Mouse (Mus musculus): ENCODE measurements around the gene Spata1. TPM values are rescaled to one million over a fixed set of nuclear protein-coding genes. Genes with fewer than 3 reads are reported as not detected.
A peak's percentile ranks its signal among the peaks of the same experiment; 100 is the strongest.

The Spata1 gene
- total and polyA plus RNA-seq, 2 experiments, result 0.21 to 5.1 TPM

DNA sequence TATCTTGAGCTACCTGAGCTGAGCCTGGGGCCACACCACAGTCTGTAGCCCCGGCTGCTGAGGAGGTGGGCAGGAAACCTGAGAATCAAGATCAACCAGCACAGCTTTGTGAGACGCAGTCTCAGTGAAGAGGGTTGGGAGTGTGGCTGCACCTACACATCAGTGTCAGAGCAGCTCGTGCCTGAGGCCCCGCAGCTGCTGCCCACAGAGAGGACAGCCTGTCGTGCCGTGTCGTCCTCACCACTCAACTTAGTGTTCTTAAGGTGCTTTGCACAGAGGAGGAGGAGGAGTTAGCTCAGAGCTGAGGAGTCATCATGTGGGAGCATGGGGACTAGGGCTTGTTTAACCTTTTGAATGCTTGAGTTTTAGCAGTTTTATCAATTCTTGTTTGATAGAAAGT lies 73.7 kb downstream of the Spata1 start:
- Histone ChIP-seq H3K9ac (ENCODE audit: low read depth, low read length) (no peak overlapping the region), H3K4me3 (ENCODE audit: insufficient read depth, low read depth, low read length) (no peak overlapping the region), H3K4me1 (ENCODE audit: control insufficient read depth, insufficient read depth, low read length) (no peaks in the 10 kb centered on the region; the same call in 1 of the 2 replicates), H3K27me3 (ENCODE audit: control insufficient read depth, insufficient read depth, low read length) (no peaks in the 10 kb centered on the region), H3K27ac (replicated peaks; ENCODE audit: insufficient read depth, low read depth, low read length) (no peak overlapping the region), H3K36me3 (ENCODE audit: control insufficient read depth, insufficient read depth, low read length) (peaks cover 6% of the 10 kb centered on the region; the same call in 1 of the 2 replicates), H3K79me2 (ENCODE audit: control insufficient read depth, insufficient read depth, low read length) (no peaks in the 10 kb centered on the region)
- TF ChIP-seq POLR2A (IDR thresholded peaks at IDR 0.05; ENCODE audit: extremely low read depth, insufficient read depth, low read length) (no peak), CTCF (IDR thresholded peaks at IDR 0.05; ENCODE audit: low read depth, low read length) (no peak)
- no peak for DNase-seq (ENCODE audit: extremely low read depth, low read depth, low spot score)
- 95% methylated on average over 7 of the region's 7 CpGs for WGBS

DNA sequence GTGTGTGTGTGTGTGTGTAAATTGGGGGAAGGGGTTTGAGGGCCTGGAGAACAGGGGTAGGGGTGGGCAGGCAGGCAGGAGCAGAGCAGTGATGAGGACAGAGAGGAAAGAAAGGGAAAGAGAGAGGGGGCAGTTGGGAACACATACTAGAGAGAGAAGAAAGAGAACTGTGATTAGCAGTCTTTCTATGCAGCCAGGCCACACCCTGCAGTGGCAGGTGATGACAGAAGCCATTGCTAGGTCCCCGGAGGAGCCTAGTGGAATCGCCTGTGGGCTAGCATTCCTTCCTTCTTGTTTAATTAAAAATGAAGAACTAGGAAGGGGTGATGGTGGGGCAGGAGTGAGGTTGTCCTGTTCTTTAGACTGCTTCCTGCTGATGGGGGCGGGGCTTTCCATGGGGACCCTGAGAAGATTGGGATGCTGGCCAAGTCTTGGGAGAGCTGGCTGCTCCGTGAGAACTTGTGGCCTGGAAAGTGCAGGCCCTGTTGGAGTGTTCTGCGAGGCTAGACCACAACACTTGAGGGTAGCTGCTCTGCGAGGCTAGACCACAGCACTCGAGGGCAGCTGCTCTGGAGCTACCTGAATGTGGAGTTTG lies 75.2 kb downstream of the Spata1 start:
- TF ChIP-seq CTCF (IDR thresholded peaks at IDR 0.05; ENCODE audit: low read depth, low read length) (no peak), POLR2A (IDR thresholded peaks at IDR 0.05; ENCODE audit: extremely low read depth, insufficient read depth, low read length) (no peak)
- Histone ChIP-seq H3K79me2 (ENCODE audit: control insufficient read depth, insufficient read depth, low read length) (no peaks in the 10 kb centered on the region), H3K4me1 (ENCODE audit: control insufficient read depth, insufficient read depth, low read length) (no peaks in the 10 kb centered on the region; the same call in 1 of the 2 replicates), H3K9ac (ENCODE audit: low read depth, low read length) (no peak overlapping the region), H3K27ac (replicated peaks; ENCODE audit: insufficient read depth, low read depth, low read length) (no peak overlapping the region), H3K27me3 (ENCODE audit: control insufficient read depth, insufficient read depth, low read length) (no peaks in the 10 kb centered on the region), H3K36me3 (ENCODE audit: control insufficient read depth, insufficient read depth, low read length) (peaks cover 5% of the 10 kb centered on the region; the same call in 1 of the 2 replicates), H3K4me3 (ENCODE audit: insufficient read depth, low read depth, low read length) (no peak overlapping the region)
- 81% methylated on average over 7 of the region's 7 CpGs for WGBS
- DNase-seq (ENCODE audit: extremely low read depth, low read depth, low spot score), result no peak

DNA sequence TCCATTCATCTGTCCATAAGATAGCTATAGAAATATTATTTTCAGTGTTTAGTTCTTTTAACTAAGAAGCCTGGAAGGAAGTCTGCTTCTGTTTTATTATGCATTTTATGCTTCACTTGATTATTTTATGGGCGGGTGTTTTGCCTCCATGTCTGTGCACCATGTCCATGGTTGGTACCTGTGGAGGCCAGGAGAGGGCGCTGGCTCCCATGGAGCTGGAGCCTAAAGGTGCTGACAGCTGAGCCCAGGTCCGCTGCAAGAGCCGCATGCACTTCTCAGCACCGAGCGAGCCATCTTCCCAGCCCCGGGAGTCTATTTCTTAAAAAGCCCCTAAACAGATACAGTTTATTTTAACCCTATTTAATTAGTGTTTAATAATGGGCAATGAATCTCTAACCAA lies 75.8 kb downstream of the Spata1 start:
- peaks cover 3% of the 10 kb centered on the region; the same call in 1 of the 2 replicates for H3K36me3 ChIP-seq (ENCODE audit: control insufficient read depth, insufficient read depth, low read length)
- H3K9ac ChIP-seq (ENCODE audit: low read depth, low read length), result no peak overlapping the region
- no peaks in the 10 kb centered on the region; the same call in 1 of the 2 replicates for H3K4me1 ChIP-seq (ENCODE audit: control insufficient read depth, insufficient read depth, low read length)
- no peak overlapping the region for H3K4me3 ChIP-seq (ENCODE audit: insufficient read depth, low read depth, low read length)
- H3K27me3 ChIP-seq (ENCODE audit: control insufficient read depth, insufficient read depth, low read length), result no peaks in the 10 kb centered on the region
- no peak overlapping the region for H3K27ac ChIP-seq (replicated peaks; ENCODE audit: insufficient read depth, low read depth, low read length)
- no peak for TF ChIP-seq POLR2A (IDR thresholded peaks at IDR 0.05; ENCODE audit: extremely low read depth, insufficient read depth, low read length)
- peak; percentile 71 for TF ChIP-seq CTCF (IDR thresholded peaks at IDR 0.05; ENCODE audit: low read depth, low read length)
- no peaks in the 10 kb centered on the region for H3K79me2 ChIP-seq (ENCODE audit: control insufficient read depth, insufficient read depth, low read length)
- WGBS, result 89% methylated on average over 7 of the region's 7 CpGs
- no peak for DNase-seq (ENCODE audit: extremely low read depth, low read depth, low spot score)

DNA sequence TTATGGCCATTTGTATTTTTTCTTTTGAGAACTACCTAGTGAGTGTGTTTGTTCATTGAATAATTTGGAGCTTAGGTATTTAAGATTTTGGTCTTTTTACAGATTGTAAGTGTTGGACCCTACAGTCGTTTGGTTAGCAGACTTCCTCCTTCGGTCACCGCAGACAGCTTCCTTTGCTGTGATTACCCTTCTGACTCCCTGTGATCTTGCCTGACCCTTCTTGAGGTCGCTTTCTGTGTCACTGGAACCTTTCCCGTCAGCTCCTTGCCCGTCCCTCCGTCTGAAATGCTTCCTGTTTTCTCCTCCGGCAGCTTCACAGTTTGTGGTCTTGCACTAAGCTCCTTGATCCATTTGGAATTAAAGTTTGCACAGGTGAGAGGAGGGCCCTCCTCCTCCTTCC lies 77.8 kb downstream of the Spata1 start:
- no peak for TF ChIP-seq CTCF (IDR thresholded peaks at IDR 0.05; ENCODE audit: low read depth, low read length)
- no peak for TF ChIP-seq POLR2A (IDR thresholded peaks at IDR 0.05; ENCODE audit: extremely low read depth, insufficient read depth, low read length)
- H3K27ac ChIP-seq (replicated peaks; ENCODE audit: insufficient read depth, low read depth, low read length), result peak overlapping the region; percentile 52
- 70% methylated on average over 8 of the region's 8 CpGs for WGBS
- H3K27me3 ChIP-seq (ENCODE audit: control insufficient read depth, insufficient read depth, low read length), result no peaks in the 10 kb centered on the region
- H3K4me1 ChIP-seq (ENCODE audit: control insufficient read depth, insufficient read depth, low read length), result no peaks in the 10 kb centered on the region; the same call in 1 of the 2 replicates
- no peak overlapping the region for H3K9ac ChIP-seq (ENCODE audit: low read depth, low read length)
- H3K4me3 ChIP-seq (ENCODE audit: insufficient read depth, low read depth, low read length), result no peak overlapping the region
- H3K79me2 ChIP-seq (ENCODE audit: control insufficient read depth, insufficient read depth, low read length), result no peaks in the 10 kb centered on the region
- peaks cover 4% of the 10 kb centered on the region; the same call in 1 of the 2 replicates for H3K36me3 ChIP-seq (ENCODE audit: control insufficient read depth, insufficient read depth, low read length)
- DNase-seq (ENCODE audit: extremely low read depth, low read depth, low spot score), result peak; percentile 19

DNA sequence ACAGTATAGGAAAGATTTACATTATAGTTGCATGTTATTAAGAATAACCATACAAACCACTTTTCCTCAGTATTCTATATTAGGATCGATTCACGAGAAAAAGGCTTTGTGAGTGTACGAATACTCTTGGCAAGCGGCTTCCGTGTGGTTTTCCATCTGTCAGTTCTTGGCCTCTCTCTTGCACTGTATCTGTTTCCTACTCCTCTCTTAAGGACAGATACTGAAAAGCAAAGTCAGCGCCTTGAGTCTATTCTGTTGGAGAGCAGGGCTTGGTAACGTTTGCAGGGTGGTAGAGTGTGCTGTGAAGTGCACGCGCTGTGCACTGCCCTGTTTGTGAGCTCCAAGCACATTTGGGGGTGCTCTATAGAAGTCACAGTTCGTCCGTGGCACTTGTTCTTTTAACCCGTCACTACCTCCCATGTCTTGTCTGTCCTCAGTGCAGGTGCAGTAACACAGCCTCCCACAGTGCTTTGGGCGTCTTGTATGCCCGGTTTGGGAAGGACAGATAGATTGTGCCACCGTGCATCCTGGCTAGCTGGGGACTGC lies 79.5 kb downstream of the Spata1 start:
- H3K79me2 ChIP-seq (ENCODE audit: control insufficient read depth, insufficient read depth, low read length), result no peaks in the 10 kb centered on the region
- no peak overlapping the region for H3K4me3 ChIP-seq (ENCODE audit: insufficient read depth, low read depth, low read length)
- WGBS, result 86% methylated on average over 15 of the region's 15 CpGs
- no peaks in the 10 kb centered on the region; the same call in 1 of the 2 replicates for H3K4me1 ChIP-seq (ENCODE audit: control insufficient read depth, insufficient read depth, low read length)
- no peak for DNase-seq (ENCODE audit: extremely low read depth, low read depth, low spot score)
- H3K36me3 ChIP-seq (ENCODE audit: control insufficient read depth, insufficient read depth, low read length), result peaks cover 2% of the 10 kb centered on the region; the same call in 1 of the 2 replicates
- H3K27me3 ChIP-seq (ENCODE audit: control insufficient read depth, insufficient read depth, low read length), result no peaks in the 10 kb centered on the region
- no peak overlapping the region; the same call in 1 of the 2 replicates for H3K27ac ChIP-seq (replicated peaks; ENCODE audit: insufficient read depth, low read depth, low read length)
- no peak overlapping the region for H3K9ac ChIP-seq (ENCODE audit: low read depth, low read length)
- TF ChIP-seq CTCF (IDR thresholded peaks at IDR 0.05; ENCODE audit: low read depth, low read length) (no peak), POLR2A (IDR thresholded peaks at IDR 0.05; ENCODE audit: extremely low read depth, insufficient read depth, low read length) (no peak)

DNA sequence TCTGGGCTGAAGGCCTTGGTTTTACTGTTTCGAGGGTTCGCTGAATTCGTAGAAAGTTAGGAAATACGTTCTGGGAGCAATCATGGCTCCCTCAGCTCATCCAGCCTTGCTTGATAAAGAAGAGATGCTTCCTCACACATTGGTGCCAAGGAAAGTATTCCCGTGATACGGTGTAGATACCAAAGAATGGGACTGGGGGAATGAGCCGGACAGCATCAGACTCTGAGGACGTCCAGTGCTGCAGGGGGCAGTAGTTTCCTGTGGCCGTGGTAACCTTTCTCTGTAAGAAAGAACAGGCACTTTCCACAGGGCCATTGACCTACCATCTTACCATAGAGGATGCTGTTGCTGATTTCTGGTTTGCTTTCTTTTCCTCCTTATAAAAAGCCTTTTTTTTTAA lies 80.0 kb downstream of the Spata1 start:
- Histone ChIP-seq H3K4me3 (ENCODE audit: insufficient read depth, low read depth, low read length) (peak overlapping the region; percentile 13), H3K27ac (replicated peaks; ENCODE audit: insufficient read depth, low read depth, low read length) (peak overlapping the region; percentile 62), H3K4me1 (ENCODE audit: control insufficient read depth, insufficient read depth, low read length) (no peaks in the 10 kb centered on the region; the same call in 1 of the 2 replicates), H3K27me3 (ENCODE audit: control insufficient read depth, insufficient read depth, low read length) (no peaks in the 10 kb centered on the region), H3K79me2 (ENCODE audit: control insufficient read depth, insufficient read depth, low read length) (no peaks in the 10 kb centered on the region), H3K36me3 (ENCODE audit: control insufficient read depth, insufficient read depth, low read length) (peaks cover 2% of the 10 kb centered on the region; the same call in 1 of the 2 replicates), H3K9ac (ENCODE audit: low read depth, low read length) (peak overlapping the region; percentile 18; the same call in 1 of the 2 replicates)
- WGBS, result 82% methylated on average over 9 of the region's 9 CpGs
- TF ChIP-seq CTCF (IDR thresholded peaks at IDR 0.05; ENCODE audit: low read depth, low read length), result peak; percentile 18; the same call in 1 of the 2 replicates
- TF ChIP-seq POLR2A (IDR thresholded peaks at IDR 0.05; ENCODE audit: extremely low read depth, insufficient read depth, low read length), result no peak
- DNase-seq (ENCODE audit: extremely low read depth, low read depth, low spot score), result no peak

Measured in liver, adult 2 months (tissue).